Mouse (Mus musculus): ENCODE measurements around the gene Itgb4.

The Itgb4 gene

DNA sequence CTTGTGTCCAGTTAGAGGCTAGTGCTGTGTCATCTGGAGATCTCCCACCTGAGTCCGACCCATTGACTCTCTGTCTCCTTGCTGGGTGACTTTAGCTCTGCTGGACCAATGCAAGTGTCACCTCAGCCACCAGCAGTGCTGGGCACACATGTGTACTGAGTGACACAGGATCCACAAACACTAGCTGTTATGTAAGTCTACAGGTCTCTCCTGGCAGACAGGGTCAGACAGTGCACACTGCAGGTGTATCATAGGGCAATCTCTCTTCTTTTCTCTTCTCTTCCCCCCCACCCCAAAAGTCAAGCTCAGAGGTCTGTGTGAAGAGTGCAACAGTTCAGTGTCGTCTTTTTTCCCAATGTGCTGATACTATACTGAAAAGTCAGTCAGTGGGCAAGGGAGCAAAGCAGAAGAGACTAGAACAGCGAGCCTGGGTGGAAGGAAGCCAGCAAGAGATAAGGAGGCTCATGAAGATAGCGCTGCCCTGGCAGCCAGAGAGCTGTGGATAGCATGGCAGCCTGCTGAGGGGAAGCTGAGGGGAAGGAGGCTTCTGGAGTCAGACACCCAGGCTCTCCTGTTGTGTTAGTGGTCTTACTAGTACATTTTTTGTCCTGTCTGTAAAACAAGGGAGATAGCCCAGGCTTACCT lies 82.8 kb downstream of the Itgb4 start:
- CTCF ChIA-PET, result interaction anchor here (0.6 to 0.7 kb wide), 2 partner anchors 63 to 105 kb away, joined by 5 to 16 read pairs; no protein-coding TSS in a partner anchor
